Mouse (Mus musculus) lung, adult 2 months (tissue): ENCODE measurements around the gene Mas1.

Source experiments
- CTCF ChIP-seq: fragments of 200-500 bp; IDR thresholded peaks from 2 replicates; pipeline ENCODE4 v1.5.1; 2011; ENCODE audit warnings: mild to moderate bottlenecking, low read length, control low read depth; ENCODE audit not compliant: insufficient read depth
- POLR2A ChIP-seq: fragments of 200-500 bp; IDR thresholded peaks from 2 replicates; pipeline ENCODE4 v1.6.1; 2011; ENCODE audit warnings: low read depth, mild to moderate bottlenecking, control low read depth, low read length, borderline replicate concordance; ENCODE audit errors: extremely low read depth

DNA sequence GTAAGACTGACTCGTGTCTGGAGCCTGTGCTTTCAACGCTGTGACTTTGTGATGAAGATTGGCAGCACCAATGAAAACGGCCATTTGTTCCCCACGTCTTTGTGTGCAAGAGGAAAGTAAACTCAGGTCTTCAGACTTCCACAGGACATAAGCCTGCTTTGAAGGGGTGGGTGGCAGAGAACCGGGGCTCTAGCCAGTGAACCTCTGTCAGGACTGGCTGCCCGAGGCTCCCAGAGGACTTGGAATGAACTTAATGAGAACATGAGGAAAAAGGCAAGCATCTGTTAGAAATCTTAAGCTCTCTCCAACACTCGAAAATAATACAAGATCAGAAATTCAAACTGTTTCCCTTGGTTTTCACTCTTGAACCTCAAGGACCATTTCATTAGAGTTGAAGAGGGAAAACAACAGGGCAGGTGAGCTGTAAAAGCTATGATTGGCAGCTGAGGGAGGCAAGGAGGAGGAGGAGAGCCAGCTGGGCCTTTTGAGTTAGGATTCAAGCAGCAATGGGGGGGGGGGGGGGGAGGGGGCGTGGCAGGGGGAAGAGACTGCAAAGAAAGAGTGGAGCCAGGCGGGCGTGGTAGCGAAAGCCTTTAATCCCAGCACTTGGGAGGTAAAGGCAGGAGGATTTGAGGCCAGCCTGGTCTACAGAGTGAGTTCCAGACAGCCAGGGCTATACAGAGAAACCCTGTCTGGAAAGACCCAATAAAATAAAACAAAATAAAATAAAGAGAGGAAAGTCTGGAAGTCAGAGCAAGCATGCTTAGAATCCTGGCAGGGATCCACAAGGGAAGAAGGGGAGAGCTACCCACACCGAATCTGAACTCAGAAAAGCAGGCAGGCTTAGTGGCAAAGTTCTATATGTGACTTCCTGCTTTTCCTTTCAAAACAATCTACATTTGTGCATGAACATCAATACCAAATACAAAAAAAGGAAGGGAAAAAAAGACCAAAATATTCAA lies 35.7 kb upstream of the Mas1 start:
- TF ChIP-seq POLR2A (no peak), CTCF (no peak)
